Mouse (Mus musculus) kidney, embryonic 14.5 days (tissue): ENCODE results near the gene A630095N17Rik. TPM values are rescaled to one million over a fixed set of nuclear protein-coding genes. Genes with fewer than 3 reads are reported as not detected.
A peak's percentile ranks its signal among the peaks of the same experiment; 100 is the strongest.
"Not testable (repeated sequence)": the region's sequence is repeated elsewhere in the genome, so short reads cannot be mapped to it uniquely, and the experiment has no call there.

ENCODE experiments used
- ATAC-seq: fragments of 200-750 bp; cut with Nextera tagmentation; 2 replicates; pipeline ENCODE4 v1.8.0; 2017; ENCODE audit warnings: moderate number of reproducible peaks, mild to moderate bottlenecking, moderate TSS enrichment, moderate library complexity; ENCODE audit not compliant: low FRiP score, low TSS enrichment
- H3K27ac ChIP-seq: fragments of 300-500 bp; sonication (generic); 2 replicates; pipeline ENCODE4 v1.5.1; 2014; ENCODE audit warnings: low read depth, mild to moderate bottlenecking, low read length, moderate library complexity, mixed read lengths
- H3K27me3 ChIP-seq: fragments of 300-500 bp; sonication (generic); 2 replicates; pipeline ENCODE4 v1.6.1; 2014; ENCODE audit warnings: mild to moderate bottlenecking, low read length; ENCODE audit not compliant: control insufficient read depth, insufficient read depth
- H3K36me3 ChIP-seq: fragments of 300-500 bp; sonication (generic); 2 replicates; pipeline ENCODE4 v1.6.1; 2014; ENCODE audit warnings: low read length, mixed read lengths; ENCODE audit not compliant: control insufficient read depth, insufficient read depth
- H3K4me1 ChIP-seq: fragments of 300-500 bp; sonication (generic); 2 replicates; pipeline ENCODE4 v1.6.1; 2014; ENCODE audit warnings: low read length, mixed read lengths; ENCODE audit not compliant: control insufficient read depth, insufficient read depth
- H3K4me2 ChIP-seq: fragments of 300-500 bp; sonication (generic); replicated peaks from 2 replicates; pipeline ENCODE4 v1.6.1; 2014; ENCODE audit warnings: low read depth, mild to moderate bottlenecking, low read length
- H3K4me3 ChIP-seq: fragments of 300-500 bp; sonication (generic); 2 replicates; pipeline ENCODE4 v1.5.1; 2014; ENCODE audit warnings: mild to moderate bottlenecking, low read length
- H3K9ac ChIP-seq: fragments of 300-500 bp; sonication (generic); 2 replicates; pipeline ENCODE4 v1.6.1; 2014; ENCODE audit warnings: low read depth, mild to moderate bottlenecking, low read length, moderate library complexity
- H3K9me3 ChIP-seq: fragments of 300-500 bp; sonication (generic); 2 replicates; pipeline ENCODE4 v1.6.1; 2016; ENCODE audit warnings: low read length; ENCODE audit not compliant: control insufficient read depth
- WGBS: fragments of 180-500 bp; shearing (Covaris S2); extraction: QIAGEN DNeasy Blood & Tissue Kit; methylation state at CpG from one replicate; pipeline ENCODE4 v1.1.7; 2014; 5-methylcytosine and 5-hydroxymethylcytosine counted together
- polyA plus RNA-seq: library from polyadenylated mRNA; unstranded; fragments of >200 nt; fragmentation: Nextera tagmentation; extraction: Ambion mirVana; gene quantifications from 2 replicates; pipeline ENCODE4 v1.2.1, GENCODE M21; 2014

A630095N17Rik gene
- polyA plus RNA-seq, 1 experiment from 2014 or later, result not detected

DNA sequence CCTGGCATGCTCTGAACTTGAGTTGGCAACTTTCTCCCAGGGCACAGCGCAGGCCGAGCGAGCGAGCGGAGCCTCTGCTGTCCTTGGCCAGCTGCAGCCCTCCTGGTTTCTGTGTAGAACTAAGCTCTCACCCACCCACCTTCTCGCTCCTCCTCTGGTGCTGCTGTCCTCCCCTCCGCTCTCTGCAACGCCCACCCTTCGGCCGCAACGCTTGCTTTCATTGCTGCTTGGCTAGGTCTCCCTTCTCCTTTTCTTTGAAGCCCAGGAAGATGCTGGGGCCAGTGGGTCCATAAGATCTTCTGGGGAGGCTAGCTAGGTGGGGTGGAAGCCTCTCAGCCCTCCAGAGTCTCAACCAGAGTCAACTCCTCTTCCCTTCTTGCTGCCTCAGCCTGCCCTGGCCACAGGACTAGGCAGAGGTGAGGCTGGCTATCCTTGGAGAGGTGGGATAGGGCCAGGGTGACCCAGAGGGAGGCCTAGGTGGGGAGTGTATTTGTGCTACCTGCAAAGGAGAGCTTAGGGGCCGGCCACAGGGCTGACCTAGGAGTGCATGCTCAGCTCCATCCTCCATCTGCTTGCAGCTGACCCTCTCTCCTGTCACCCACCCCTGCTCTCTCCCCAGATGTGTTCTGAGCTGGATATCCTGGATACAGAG is 12.4 kb upstream of the A630095N17Rik start:
- peak; percentile 5; the same call in 1 of the 2 replicates for ATAC-seq
- 91% methylated on average over 12 of the region's 12 CpGs for WGBS

DNA sequence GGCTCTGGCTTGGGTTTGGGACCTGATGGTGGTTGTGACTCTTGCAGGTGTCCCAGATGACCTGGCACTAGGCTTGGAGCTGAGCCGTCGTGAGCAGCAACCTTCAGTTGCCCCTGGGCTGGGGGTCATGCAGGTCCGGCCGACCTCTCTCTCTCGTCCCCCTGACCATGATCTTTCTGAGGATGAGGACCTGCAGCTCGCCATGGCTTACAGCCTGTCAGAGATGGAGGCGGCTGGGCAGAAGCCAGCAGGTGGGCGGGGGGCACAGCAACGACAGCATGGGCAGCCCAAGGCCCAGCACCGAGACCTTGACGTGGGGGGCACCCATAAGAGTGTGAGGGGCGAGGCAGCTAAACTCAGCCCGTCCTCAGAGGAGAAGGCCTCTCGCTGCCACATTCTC is 11.5 kb upstream of the A630095N17Rik start:
- ATAC-seq, result no peak
- WGBS, result 94% methylated on average over 14 of the region's 14 CpGs
- no peaks in the 10 kb centered on the region for H3K9me3 ChIP-seq
- H3K4me1 ChIP-seq, result peaks cover 7% of the 10 kb centered on the region; the same call in 1 of the 2 replicates
- H3K4me2 ChIP-seq, result no peak overlapping the region
- H3K27ac ChIP-seq, result no peak overlapping the region
- no peaks in the 10 kb centered on the region for H3K27me3 ChIP-seq
- H3K4me3 ChIP-seq, result no peak overlapping the region
- H3K36me3 ChIP-seq, result peaks cover 17% of the 10 kb centered on the region; the same call in 1 of the 2 replicates
- H3K9ac ChIP-seq, result no peak overlapping the region

More for the DNA sequence above, 12.4 kb upstream of the A630095N17Rik start:
- H3K27ac ChIP-seq, result no peak overlapping the region
- H3K4me3 ChIP-seq, result no peak overlapping the region
- no peak overlapping the region for H3K4me2 ChIP-seq
- H3K9ac ChIP-seq, result no peak overlapping the region
- peaks cover 8% of the 10 kb centered on the region; the same call in 1 of the 2 replicates for H3K4me1 ChIP-seq
- no peaks in the 10 kb centered on the region for H3K9me3 ChIP-seq
- H3K36me3 ChIP-seq, result peaks cover 15% of the 10 kb centered on the region; the same call in 1 of the 2 replicates
- H3K27me3 ChIP-seq, result no peaks in the 10 kb centered on the region

DNA sequence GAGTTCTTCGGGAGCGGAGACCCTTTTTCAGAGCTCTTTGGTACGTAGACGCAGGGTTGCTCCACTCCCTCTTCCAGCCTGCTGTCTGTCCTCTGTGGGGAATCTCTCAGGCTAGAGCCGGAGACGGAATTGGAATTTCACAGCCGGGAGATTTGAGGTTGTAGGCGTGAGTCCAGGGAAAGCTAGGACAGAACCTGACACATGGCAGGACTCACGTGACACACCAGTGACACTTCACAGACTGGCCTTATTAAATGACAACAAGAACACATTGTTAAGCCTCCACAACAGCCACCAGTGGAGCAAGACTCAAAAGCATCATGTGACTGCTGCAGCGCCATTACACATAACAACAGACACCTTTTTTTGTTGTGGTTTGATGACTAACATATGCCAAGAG is 7.7 kb upstream of the A630095N17Rik start:
- H3K4me1 ChIP-seq, result peaks cover 14% of the 10 kb centered on the region
- H3K9me3 ChIP-seq, result no peaks in the 10 kb centered on the region
- H3K4me3 ChIP-seq, result no peak overlapping the region
- H3K4me2 ChIP-seq, result no peak overlapping the region
- 88% methylated on average over 10 of the region's 10 CpGs for WGBS
- H3K9ac ChIP-seq, result no peak overlapping the region
- ATAC-seq, result no peak
- H3K36me3 ChIP-seq, result peaks cover 17% of the 10 kb centered on the region; the same call in 1 of the 2 replicates
- no peak overlapping the region for H3K27ac ChIP-seq
- no peaks in the 10 kb centered on the region for H3K27me3 ChIP-seq

DNA sequence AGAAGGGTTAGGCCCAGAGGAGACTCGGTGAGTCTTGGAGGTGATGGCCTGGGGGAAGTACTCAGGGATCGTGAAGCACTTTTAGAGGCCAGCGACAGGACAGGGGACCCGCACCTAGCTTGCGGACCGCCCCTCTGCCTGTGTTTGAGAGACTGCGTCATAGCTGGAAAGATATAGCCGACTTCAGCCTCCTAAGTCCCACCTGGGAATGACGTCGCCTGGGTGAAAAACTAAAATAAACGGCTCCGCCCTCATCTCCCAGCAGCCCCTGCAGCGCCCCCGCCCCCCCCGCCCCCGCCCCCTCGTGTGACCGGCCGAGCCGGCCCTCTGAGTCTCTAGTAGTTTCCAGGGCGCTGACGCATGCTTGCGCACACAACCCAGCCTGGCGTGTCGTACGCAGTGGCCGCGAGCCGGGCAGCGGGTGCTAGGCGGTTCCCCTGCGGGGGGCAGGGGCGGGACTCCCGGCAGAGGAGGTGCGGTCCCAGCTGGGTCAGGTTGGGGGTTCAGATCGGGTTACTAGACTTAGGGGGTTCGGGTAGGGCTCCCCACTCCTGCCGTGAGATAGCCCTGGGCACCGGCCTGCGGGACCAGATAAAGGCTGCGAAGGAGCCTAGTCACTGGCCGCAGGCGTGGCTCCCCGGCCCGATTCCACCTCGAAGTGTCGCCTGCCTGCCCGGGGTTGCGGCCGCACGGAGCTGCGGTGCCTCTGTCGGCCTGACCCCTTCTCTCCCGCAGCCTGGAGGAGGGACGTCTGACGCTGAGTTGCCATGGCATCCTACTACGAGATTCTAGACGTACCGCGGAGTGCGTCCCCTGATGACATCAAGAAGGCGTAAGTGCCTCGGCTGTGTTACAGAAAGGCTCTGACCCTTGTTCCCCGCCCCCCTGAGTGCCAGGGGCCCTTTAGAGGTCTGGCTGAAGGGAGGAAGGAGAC is 4.5 kb upstream of the A630095N17Rik start, which contains the start of gene Dnajb2:
TSS of gene Dnajb2 (plus strand) at position 290 of the 934 bp plus-strand sequence.
- Histone ChIP-seq H3K36me3 (peaks cover 4% of the 10 kb centered on the region; the same call in 1 of the 2 replicates), H3K27ac (peak within 1 kb of the TSS; percentile 62; the same call in 1 of the 2 replicates), H3K4me2 (peak within 1 kb of the TSS; percentile 93), H3K4me1 (peaks cover 14% of the 10 kb centered on the region), H3K27me3 (no peaks in the 10 kb centered on the region), H3K4me3 (peak within 1 kb of the TSS; percentile 71), H3K9me3 (no peaks in the 10 kb centered on the region), H3K9ac (peak within 1 kb of the TSS; percentile 84)
- ATAC-seq, result peak; percentile 92
- under 1% methylated on average over 63 of the region's 64 CpGs for WGBS

DNA sequence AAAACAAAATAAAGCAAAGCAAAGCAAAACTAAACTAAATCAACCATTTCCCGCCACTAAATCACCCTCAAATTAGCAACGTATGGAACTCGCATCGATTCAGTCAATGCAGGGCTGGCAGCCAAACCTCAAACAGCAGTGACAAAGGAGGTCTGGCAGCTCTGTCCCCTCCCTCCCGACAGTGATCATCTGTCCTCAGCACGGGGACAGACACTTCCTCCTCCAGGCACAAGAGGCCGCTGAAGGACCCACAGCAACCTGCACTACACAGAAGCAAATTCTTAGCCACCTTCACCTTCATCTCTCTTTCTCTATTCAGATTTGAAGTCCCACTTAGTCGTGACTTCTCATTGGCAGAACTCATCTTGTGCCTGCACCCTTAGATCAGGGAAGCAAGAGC is 2.7 kb upstream of the A630095N17Rik start:
- Histone ChIP-seq H3K27me3 (no peaks in the 10 kb centered on the region), H3K4me3 (no peak overlapping the region), H3K9ac (no peak overlapping the region), H3K9me3 (no peaks in the 10 kb centered on the region), H3K36me3 (0 out of 2 replicates have a peak, but pooled peaks cover 2% of the 10 kb centered on the region), H3K27ac (no peak overlapping the region), H3K4me2 (no peak overlapping the region), H3K4me1 (peaks cover 14% of the 10 kb centered on the region)
- WGBS, result 3% methylated on average over 8 of the region's 8 CpGs
- no peak for ATAC-seq

DNA sequence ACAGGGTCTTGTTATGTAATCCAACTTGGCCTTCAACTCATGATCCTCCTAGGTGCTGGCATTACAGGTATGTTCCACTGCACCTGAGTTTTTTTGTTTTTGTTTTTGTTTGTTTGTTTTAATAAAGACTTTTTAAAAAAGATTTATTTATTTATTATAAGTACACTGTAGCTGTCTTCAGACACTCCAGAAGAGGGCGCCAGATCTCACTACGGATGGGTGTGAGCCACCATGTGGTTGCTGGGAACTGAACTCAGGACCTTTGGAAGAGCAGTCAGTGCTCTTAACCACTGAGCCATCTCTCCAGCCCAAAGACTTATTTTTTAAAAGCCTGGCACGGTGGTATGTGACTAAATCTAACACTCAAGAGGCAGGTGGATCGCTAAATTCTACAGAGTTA is 587 bp upstream of the A630095N17Rik start:
- 70% methylated on average over 4 of the region's 4 CpGs for WGBS
- H3K4me2 ChIP-seq, H3K27ac ChIP-seq, H3K36me3 ChIP-seq, H3K9me3 ChIP-seq, H3K9ac ChIP-seq, H3K27me3 ChIP-seq, H3K4me3 ChIP-seq, ATAC-seq: not testable (repeated sequence)
- peaks cover 14% of the 10 kb centered on the region for H3K4me1 ChIP-seq

DNA sequence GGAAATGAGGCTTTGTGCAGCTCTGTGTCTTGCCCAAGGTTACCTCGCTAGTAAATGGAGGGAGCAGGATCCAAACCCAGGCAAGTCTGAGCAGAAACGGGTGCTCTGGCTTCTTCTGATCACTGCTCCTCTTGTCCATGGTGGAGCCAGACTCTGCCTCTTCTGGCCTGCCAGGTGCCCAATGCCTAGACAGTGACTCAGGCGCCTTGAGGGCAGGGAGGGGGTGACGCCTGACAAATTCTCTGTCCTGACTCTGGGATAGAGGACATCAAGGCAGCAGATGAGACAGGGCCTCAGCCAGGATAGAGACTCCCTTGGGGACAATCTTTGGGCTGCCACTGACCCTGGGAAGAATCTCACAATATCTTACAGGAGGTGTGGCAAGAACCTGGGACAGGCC is 678 bp downstream of the A630095N17Rik start:
- H3K27ac ChIP-seq, result no peak overlapping the region
- WGBS, result 86% methylated on average over 4 of the region's 4 CpGs
- no peak for ATAC-seq

DNA sequence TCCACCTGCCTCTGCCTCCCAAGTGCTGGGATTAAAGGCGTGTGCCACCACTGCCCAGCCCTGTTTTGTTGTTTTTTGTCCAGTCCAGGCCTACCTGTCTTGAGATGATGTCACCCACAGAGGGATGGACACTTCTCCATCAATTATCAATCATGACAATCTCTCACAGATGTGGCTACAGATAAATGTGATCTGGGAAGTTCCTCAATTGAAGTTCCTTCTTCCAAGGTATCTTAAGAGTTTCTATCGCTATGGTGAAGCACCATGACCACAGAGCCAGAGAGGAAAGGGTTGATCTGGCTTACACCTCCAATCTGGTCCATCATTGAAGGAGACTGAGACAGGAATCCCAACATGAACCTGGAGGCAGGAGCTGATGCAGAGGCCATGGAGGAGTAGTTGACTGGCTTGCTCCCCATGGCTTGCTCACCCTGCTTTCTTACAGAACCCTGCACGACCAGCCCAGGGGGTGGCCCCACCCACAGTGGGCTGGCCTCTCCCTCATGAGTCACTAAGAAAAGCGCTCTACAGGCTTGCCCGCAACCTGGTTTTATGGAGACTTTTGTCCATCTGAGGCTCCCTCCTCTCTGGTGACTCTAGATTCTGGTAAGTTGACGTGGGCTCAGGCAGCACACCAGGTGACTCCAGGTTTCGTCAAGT is 1.4 kb downstream of the A630095N17Rik start:
- no peak overlapping the region for H3K4me3 ChIP-seq
- H3K9ac ChIP-seq, result no peak overlapping the region
- ATAC-seq, result no peak
- no peak overlapping the region for H3K27ac ChIP-seq
- no peaks in the 10 kb centered on the region for H3K36me3 ChIP-seq
- no peaks in the 10 kb centered on the region for H3K9me3 ChIP-seq
- WGBS, result 72% methylated on average over 7 of the region's 7 CpGs
- H3K4me1 ChIP-seq, result no peaks in the 10 kb centered on the region; the same call in 1 of the 2 replicates
- H3K4me2 ChIP-seq, result no peak overlapping the region
- H3K27me3 ChIP-seq, result no peaks in the 10 kb centered on the region

More for the DNA sequence above, 678 bp downstream of the A630095N17Rik start:
- no peaks in the 10 kb centered on the region for H3K9me3 ChIP-seq
- no peaks in the 10 kb centered on the region for H3K36me3 ChIP-seq
- H3K4me2 ChIP-seq, result no peak overlapping the region
- no peaks in the 10 kb centered on the region for H3K27me3 ChIP-seq
- H3K9ac ChIP-seq, result no peak overlapping the region
- peaks cover 5% of the 10 kb centered on the region; the same call in 1 of the 2 replicates for H3K4me1 ChIP-seq
- H3K4me3 ChIP-seq, result no peak overlapping the region
